Mouse (Mus musculus): ENCODE data around the gene Mlst8.
"Not testable (repeated sequence)": the region's sequence is repeated elsewhere in the genome, so short reads cannot be mapped to it uniquely, and the experiment has no call there.

Gene Mlst8

DNA sequence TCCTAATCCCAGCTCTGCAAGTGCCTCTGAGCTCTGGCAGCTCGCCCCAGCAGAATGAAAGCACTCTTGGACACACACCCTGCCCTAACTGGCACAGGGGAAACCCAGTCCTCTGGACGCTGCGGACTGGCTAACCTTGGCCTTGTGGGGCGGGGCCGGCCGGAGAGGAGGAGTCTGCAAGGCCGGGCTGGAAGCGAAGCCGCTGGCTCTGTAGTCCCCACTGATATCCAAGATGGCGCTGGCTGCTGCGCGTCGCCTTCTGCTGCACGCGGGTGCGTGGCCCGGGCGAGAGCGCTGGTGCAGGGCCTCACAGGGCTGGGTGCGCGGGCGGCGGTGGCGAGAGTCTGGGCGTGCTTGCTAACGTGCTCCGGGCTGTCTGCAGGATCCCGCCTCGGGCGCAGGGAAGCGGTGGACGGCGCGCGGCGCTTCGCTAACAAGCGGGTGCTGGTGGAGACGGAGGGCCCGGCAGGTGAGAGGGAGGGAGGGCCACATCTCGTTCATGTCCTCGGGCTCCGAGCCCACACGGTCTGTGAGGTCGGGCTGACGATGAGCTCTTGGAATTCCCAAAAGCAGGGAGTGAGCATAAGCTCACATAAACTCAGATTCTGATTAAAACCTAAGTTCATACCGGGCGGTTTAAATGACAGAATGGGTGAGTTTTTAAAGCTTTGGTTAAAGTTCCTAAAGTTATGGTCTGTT lies 52.3 kb downstream of the Mlst8 start, which contains the start of gene Eci1:
Gene Eci1, plus strand, starts transcription at position 171 of the 699 bp plus-strand sequence.
- DNase-seq (ENCODE audit: low spot score in 2 of 2): peak; percentile 86 to 87

DNA sequence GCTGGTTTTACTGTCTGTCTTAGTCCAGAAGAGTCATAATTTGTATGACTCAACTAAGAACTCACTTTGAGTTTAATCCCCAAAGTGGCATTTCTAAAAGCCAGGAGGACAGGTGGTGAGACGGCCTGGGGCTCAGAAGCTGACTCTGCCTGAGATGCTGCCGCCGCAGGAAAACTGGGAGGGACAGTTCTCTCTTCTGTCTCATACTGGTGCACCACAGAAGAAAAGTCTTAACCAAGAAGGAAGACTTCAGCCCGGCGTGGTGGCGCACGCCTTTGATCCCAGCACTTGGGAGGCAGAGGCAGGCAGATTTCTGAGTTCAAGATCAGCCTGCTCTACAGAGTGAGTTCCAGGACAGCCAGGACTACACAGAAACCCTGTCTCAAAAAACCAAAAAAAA lies 53.0 kb downstream of the Mlst8 start:
- no peak for DNase-seq (ENCODE audit: low spot score in 2 of 2)

DNA sequence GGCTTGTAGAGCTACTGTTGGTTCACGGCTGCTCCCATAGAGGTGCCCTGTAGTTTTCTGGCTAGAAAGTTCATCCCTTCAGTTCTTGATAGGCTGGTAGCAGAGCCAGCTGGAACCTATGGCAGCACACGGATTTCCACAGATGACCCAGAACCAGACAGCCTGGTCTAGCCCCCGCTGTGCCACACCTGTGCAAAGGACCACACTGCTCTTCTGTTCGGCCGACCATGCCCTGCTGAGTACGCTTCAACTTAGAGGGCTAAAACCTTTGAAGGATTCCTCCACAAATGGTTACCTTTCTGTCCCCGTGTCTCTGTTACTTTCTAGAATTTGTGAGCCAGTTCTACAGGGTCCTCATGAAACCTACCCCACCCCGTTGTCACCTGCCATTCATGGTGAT lies 53.6 kb downstream of the Mlst8 start:
- DNase-seq (ENCODE audit: low spot score in 2 of 2): not testable (repeated sequence)

- DNase-seq (ENCODE audit: low spot score in 2 of 2): no peak
These were observed 54.4 kb downstream of the Mlst8 start for GRCm38 (mm10) chr17:24424489-24424888.

Data from right cerebral cortex, adult 2 months (tissue).